Mouse (Mus musculus): ENCODE data around the gene Msh5.

- TF ChIP-seq CTCF (IDR thresholded peaks at IDR 0.05; ENCODE audit: insufficient read depth, low read length) = no peak
- no peak for TF ChIP-seq POLR2A (IDR thresholded peaks at IDR 0.05; ENCODE audit: borderline replicate concordance, extremely low read depth, low read depth, low read length)
Measured at GRCm38 (mm10) chr17:34994751-34995150, 51.8 kb downstream of the Msh5 start.
